Mouse (Mus musculus) layer of hippocampus, postnatal 36 days (tissue): Measurements from ENCODE around the gene Eif2s1. TPM values are rescaled to one million over a fixed set of nuclear protein-coding genes. Genes with fewer than 3 reads are reported as not detected.

ENCODE experiments used
- DNase-seq, 2 experiments: peaks; one replicate each; pipeline ENCODE4 v3.0.0; 2022
- total RNA-seq, 2 experiments: library from RNA; stranded (reverse); gene quantifications; 2 replicates each; pipeline ENCODE4 v1.2.3; 2021

Eif2s1 gene
- total RNA-seq, result 10 to 100 TPM; 47.5 to 63.9 TPM

GRCm38 (mm10) chr12:78861496-78862253 lies at the start of gene Eif2s1, which contains the start of gene Atp6v1d:
TSS of gene Eif2s1 (plus strand) at chr12:78861819.
TSS of gene Atp6v1d (minus strand) at chr12:78861638.
- DNase-seq, result peak; percentile 99

- DNase-seq, result no peak
Measured at GRCm38 (mm10) chr12:78814437-78814836, 47.2 kb upstream of the Eif2s1 start.

GRCm38 (mm10) chr12:78834496-78834895 lies 27.1 kb upstream of the Eif2s1 start:
- DNase-seq, result no peak

- DNase-seq, result no peak
Measured at GRCm38 (mm10) chr12:78839906-78840305, 21.7 kb upstream of the Eif2s1 start.

GRCm38 (mm10) chr12:78842429-78842828 lies 19.2 kb upstream of the Eif2s1 start:
- no peak for DNase-seq

GRCm38 (mm10) chr12:78848246-78848645 lies 13.4 kb upstream of the Eif2s1 start:
- DNase-seq, result no peak

- peak in 1 of 2 experiments; percentile 9 for DNase-seq
Measured at GRCm38 (mm10) chr12:78860921-78861495, 611 bp upstream of the Eif2s1 start.

- DNase-seq, result no peak
Measured at GRCm38 (mm10) chr12:78862254-78862730, 673 bp downstream of the Eif2s1 start.

- no peak for DNase-seq
Measured at GRCm38 (mm10) chr12:78865434-78865833, 3.8 kb downstream of the Eif2s1 start.

- no peak for DNase-seq
Measured at GRCm38 (mm10) chr12:78868115-78868514, 6.5 kb downstream of the Eif2s1 start.

GRCm38 (mm10) chr12:78874581-78874980 lies 13.0 kb downstream of the Eif2s1 start:
- DNase-seq, result no peak

- DNase-seq, result no peak
Measured at GRCm38 (mm10) chr12:78890062-78890461, 28.4 kb downstream of the Eif2s1 start.

GRCm38 (mm10) chr12:78891149-78891548 lies 29.5 kb downstream of the Eif2s1 start:
- DNase-seq, result no peak

GRCm38 (mm10) chr12:78897861-78898260 lies 36.2 kb downstream of the Eif2s1 start:
- DNase-seq, result no peak

GRCm38 (mm10) chr12:78901467-78901866 lies 39.8 kb downstream of the Eif2s1 start:
- DNase-seq, result no peak

GRCm38 (mm10) chr12:78903313-78903712 lies 41.7 kb downstream of the Eif2s1 start:
- DNase-seq, result no peak

- no peak for DNase-seq
Measured at GRCm38 (mm10) chr12:78904499-78904898, 42.9 kb downstream of the Eif2s1 start.

- no peak for DNase-seq
Measured at GRCm38 (mm10) chr12:78906707-78907162, 45.1 kb downstream of the Eif2s1 start, which contains the start of gene Plek2. TSS of gene Plek2 (minus strand) at chr12:78906964.

- no peak for DNase-seq
Measured at GRCm38 (mm10) chr12:78908081-78908605, 46.5 kb downstream of the Eif2s1 start.

- DNase-seq, result no peak
Measured at GRCm38 (mm10) chr12:78910684-78911461, 49.3 kb downstream of the Eif2s1 start.

GRCm38 (mm10) chr12:78911707-78912417 lies 50.2 kb downstream of the Eif2s1 start:
- DNase-seq, result no peak

- DNase-seq, result no peak
Measured at GRCm38 (mm10) chr12:78914458-78914857, 52.8 kb downstream of the Eif2s1 start.
